Mouse (Mus musculus): ENCODE data around the gene Bspry. TPM values are rescaled to one million over a fixed set of nuclear protein-coding genes. Genes with fewer than 3 reads are reported as not detected.
"Not testable (repeated sequence)": the region's sequence is repeated elsewhere in the genome, so short reads cannot be mapped to it uniquely, and the experiment has no call there.

Bspry gene
- polyA plus RNA-seq, 1 experiment from 2014 or later = 1.0 TPM

GRCm38 (mm10) chr4:62460348-62460747 lies 19.5 kb upstream of the Bspry start:
- Histone ChIP-seq H3K27me3 (replicated peaks) (no peaks in the 10 kb centered on the region), H3K9ac (no peak overlapping the region), H3K4me1 (no peaks in the 10 kb centered on the region), H3K4me3 (no peak overlapping the region), H3K4me2 (no peak overlapping the region), H3K36me3 (replicated peaks) (peaks cover 3% of the 10 kb centered on the region; the same call in 1 of the 2 replicates), H3K27ac (no peak overlapping the region), H3K9me3 (no peaks in the 10 kb centered on the region)
- no peak for ATAC-seq (replicated peaks)
- 93% methylated on average over 8 of the region's 8 CpGs for WGBS

GRCm38 (mm10) chr4:62463124-62463523 lies 16.7 kb upstream of the Bspry start:
- peaks cover 3% of the 10 kb centered on the region; the same call in 1 of the 2 replicates for H3K36me3 ChIP-seq (replicated peaks)
- no peaks in the 10 kb centered on the region for H3K4me1 ChIP-seq
- H3K4me3 ChIP-seq = no peak overlapping the region
- no peaks in the 10 kb centered on the region for H3K9me3 ChIP-seq
- no peak overlapping the region for H3K27ac ChIP-seq
- H3K27me3 ChIP-seq (replicated peaks) = no peaks in the 10 kb centered on the region
- H3K9ac ChIP-seq = no peak overlapping the region
- ATAC-seq (replicated peaks) = no peak
- no peak overlapping the region for H3K4me2 ChIP-seq
- WGBS = 93% methylated on average over 2 of the region's 2 CpGs

- WGBS = 91% methylated on average over 1 of the region's 1 CpGs
- no peak overlapping the region for H3K4me3 ChIP-seq
- no peak for ATAC-seq (replicated peaks)
These were observed 11.7 kb upstream of the Bspry start for GRCm38 (mm10) chr4:62468158-62468557.

GRCm38 (mm10) chr4:62470598-62471051 lies 9.2 kb upstream of the Bspry start, which contains the start of gene Wdr31:
Gene Wdr31, minus strand, starts transcription at chr4:62470896.
- Histone ChIP-seq H3K27ac (peak within 1 kb of the TSS; percentile 74), H3K27me3 (replicated peaks) (no peaks in the 10 kb centered on the region), H3K4me3 (peak within 1 kb of the TSS; percentile 66), H3K4me1 (peaks cover 7% of the 10 kb centered on the region; the same call in 1 of the 2 replicates), H3K9me3 (no peaks in the 10 kb centered on the region), H3K4me2 (peak within 1 kb of the TSS; percentile 69), H3K9ac (peak within 1 kb of the TSS; percentile 68), H3K36me3 (replicated peaks) (no peaks in the 10 kb centered on the region)
- WGBS = under 1% methylated on average over 30 of the region's 30 CpGs
- ATAC-seq (replicated peaks) = peak; percentile 98

More at GRCm38 (mm10) chr4:62468158-62468557, 11.7 kb upstream of the Bspry start:
- H3K27ac ChIP-seq = no peak overlapping the region
- no peaks in the 10 kb centered on the region for H3K9me3 ChIP-seq
- peaks cover 7% of the 10 kb centered on the region; the same call in 1 of the 2 replicates for H3K4me1 ChIP-seq
- no peaks in the 10 kb centered on the region; the same call in 1 of the 2 replicates for H3K36me3 ChIP-seq (replicated peaks)
- no peaks in the 10 kb centered on the region for H3K27me3 ChIP-seq (replicated peaks)
- H3K4me2 ChIP-seq = no peak overlapping the region
- no peak overlapping the region for H3K9ac ChIP-seq

GRCm38 (mm10) chr4:62472071-62472470 lies 7.8 kb upstream of the Bspry start:
- 97% methylated on average over 2 of the region's 2 CpGs for WGBS
- Histone ChIP-seq H3K36me3 (replicated peaks) (no peaks in the 10 kb centered on the region), H3K27ac (no peak overlapping the region), H3K4me3 (no peak overlapping the region), H3K9me3 (no peaks in the 10 kb centered on the region), H3K27me3 (replicated peaks) (no peaks in the 10 kb centered on the region), H3K9ac (no peak overlapping the region), H3K4me1 (peaks cover 7% of the 10 kb centered on the region; the same call in 1 of the 2 replicates), H3K4me2 (no peak overlapping the region)
- ATAC-seq (replicated peaks) = no peak

GRCm38 (mm10) chr4:62475131-62475530 lies 4.7 kb upstream of the Bspry start:
- no peak for ATAC-seq (replicated peaks)
- H3K27me3 ChIP-seq (replicated peaks) = peaks cover 21% of the 10 kb centered on the region
- no peak overlapping the region for H3K4me2 ChIP-seq
- H3K36me3 ChIP-seq (replicated peaks) = no peaks in the 10 kb centered on the region
- no peaks in the 10 kb centered on the region for H3K9me3 ChIP-seq
- H3K27ac ChIP-seq = no peak overlapping the region
- H3K4me3 ChIP-seq = no peak overlapping the region
- 90% methylated on average over 2 of the region's 2 CpGs for WGBS
- H3K9ac ChIP-seq = no peak overlapping the region
- H3K4me1 ChIP-seq = peaks cover 13% of the 10 kb centered on the region

GRCm38 (mm10) chr4:62475793-62476192 lies 4.1 kb upstream of the Bspry start:
- Histone ChIP-seq H3K9me3 (no peaks in the 10 kb centered on the region), H3K27me3 (replicated peaks) (peaks cover 23% of the 10 kb centered on the region), H3K4me1 (peaks cover 11% of the 10 kb centered on the region), H3K4me2 (no peak overlapping the region), H3K27ac (no peak overlapping the region), H3K4me3 (no peak overlapping the region), H3K9ac (no peak overlapping the region), H3K36me3 (replicated peaks) (no peaks in the 10 kb centered on the region)
- no peak for ATAC-seq (replicated peaks)
- 95% methylated on average over 6 of the region's 6 CpGs for WGBS

GRCm38 (mm10) chr4:62477542-62478244 lies 2.2 kb upstream of the Bspry start:
- H3K27ac ChIP-seq = no peak overlapping the region
- no peaks in the 10 kb centered on the region for H3K36me3 ChIP-seq (replicated peaks)
- no peak overlapping the region for H3K4me2 ChIP-seq
- no peaks in the 10 kb centered on the region for H3K9me3 ChIP-seq
- peaks cover 23% of the 10 kb centered on the region for H3K27me3 ChIP-seq (replicated peaks)
- no peak for ATAC-seq (replicated peaks)
- H3K4me3 ChIP-seq = no peak overlapping the region
- no peak overlapping the region for H3K9ac ChIP-seq
- peaks cover 11% of the 10 kb centered on the region for H3K4me1 ChIP-seq
- 86% methylated on average over 6 of the region's 6 CpGs for WGBS

- Histone ChIP-seq H3K4me3 (peak overlapping the region; percentile 39), H3K27me3 (replicated peaks) (peaks cover 23% of the 10 kb centered on the region), H3K4me1 (peaks cover 11% of the 10 kb centered on the region), H3K4me2 (peak overlapping the region; percentile 65), H3K9ac (peak overlapping the region; percentile 27; the same call in 1 of the 2 replicates)
- ATAC-seq (replicated peaks); H3K36me3 ChIP-seq (replicated peaks); H3K27ac ChIP-seq; H3K9me3 ChIP-seq: not testable (repeated sequence)
- WGBS = 13% methylated on average over 11 of the region's 11 CpGs
These were observed 288 bp upstream of the Bspry start for GRCm38 (mm10) chr4:62479593-62479936.

- no peak overlapping the region for H3K4me2 ChIP-seq
- H3K4me3 ChIP-seq = no peak overlapping the region
- H3K36me3 ChIP-seq (replicated peaks) = no peaks in the 10 kb centered on the region
- WGBS = 50% methylated on average over 10 of the region's 10 CpGs
- no peaks in the 10 kb centered on the region for H3K9me3 ChIP-seq
- no peak overlapping the region for H3K9ac ChIP-seq
- peak; percentile 24; the same call in 1 of the 2 replicates for ATAC-seq (replicated peaks)
- peaks cover 11% of the 10 kb centered on the region for H3K4me1 ChIP-seq
- H3K27ac ChIP-seq = no peak overlapping the region
- peaks cover 23% of the 10 kb centered on the region for H3K27me3 ChIP-seq (replicated peaks)
These were observed 1.1 kb downstream of the Bspry start for GRCm38 (mm10) chr4:62480709-62481605.

GRCm38 (mm10) chr4:62484928-62485327 lies 5.1 kb downstream of the Bspry start:
- Histone ChIP-seq H3K9ac (no peak overlapping the region), H3K27me3 (replicated peaks) (peaks cover 3% of the 10 kb centered on the region; the same call in 1 of the 2 replicates), H3K4me1 (peaks cover 3% of the 10 kb centered on the region), H3K4me2 (no peak overlapping the region), H3K36me3 (replicated peaks) (no peaks in the 10 kb centered on the region), H3K9me3 (no peaks in the 10 kb centered on the region), H3K4me3 (no peak overlapping the region), H3K27ac (no peak overlapping the region)
- 77% methylated on average over 3 of the region's 3 CpGs for WGBS
- no peak for ATAC-seq (replicated peaks)

- Histone ChIP-seq H3K9me3 (no peaks in the 10 kb centered on the region), H3K4me2 (no peak overlapping the region), H3K9ac (no peak overlapping the region), H3K27ac (no peak overlapping the region), H3K36me3 (replicated peaks) (no peaks in the 10 kb centered on the region), H3K27me3 (replicated peaks) (no peaks in the 10 kb centered on the region), H3K4me1 (no peaks in the 10 kb centered on the region), H3K4me3 (no peak overlapping the region)
- WGBS = 88% methylated on average over 8 of the region's 8 CpGs
- no peak for ATAC-seq (replicated peaks)
These were observed 5.8 kb downstream of the Bspry start for GRCm38 (mm10) chr4:62485450-62486161.

All from midbrain, embryonic 15.5 days (tissue).